Mouse (Mus musculus) heart, embryonic 15.5 days (tissue): ENCODE measurements around the gene Notch4. TPM values are rescaled to one million over a fixed set of nuclear protein-coding genes. Genes with fewer than 3 reads are reported as not detected.

Experiments used
- ATAC-seq: fragments of 200-750 bp; cut with Nextera tagmentation; replicated peaks from 2 replicates; pipeline ENCODE4 v1.8.0; 2017; ENCODE audit warnings: low read depth, moderate TSS enrichment; ENCODE audit not compliant: insufficient number of reproducible peaks, insufficient read depth, low FRiP score
- H3K27ac ChIP-seq: fragments of 300-500 bp; sonication (generic); 2 replicates; pipeline ENCODE4 v1.5.1; 2015; ENCODE audit warnings: mild to moderate bottlenecking, inconsistent platforms
- H3K27me3 ChIP-seq: fragments of 300-500 bp; sonication (generic); 2 replicates; pipeline ENCODE4 v1.6.1; 2015; ENCODE audit warnings: inconsistent platforms
- H3K36me3 ChIP-seq: fragments of 300-500 bp; sonication (generic); 2 replicates; pipeline ENCODE4 v1.6.1; 2015; ENCODE audit warnings: mild to moderate bottlenecking, inconsistent platforms
- H3K4me1 ChIP-seq: fragments of 300-500 bp; sonication (generic); replicated peaks from 2 replicates; pipeline ENCODE4 v1.6.1; 2015; ENCODE audit warnings: inconsistent platforms
- H3K4me2 ChIP-seq: fragments of 300-500 bp; sonication (generic); 2 replicates; pipeline ENCODE4 v1.6.1; 2015; ENCODE audit warnings: inconsistent platforms, mild to moderate bottlenecking, moderate library complexity
- H3K4me3 ChIP-seq: fragments of 300-500 bp; sonication (generic); 2 replicates; pipeline ENCODE4 v1.5.1; 2015; ENCODE audit warnings: mild to moderate bottlenecking, inconsistent platforms
- H3K9ac ChIP-seq: fragments of 300-500 bp; sonication (generic); 2 replicates; pipeline ENCODE4 v1.6.1; 2015; ENCODE audit warnings: mild to moderate bottlenecking, inconsistent platforms
- H3K9me3 ChIP-seq: fragments of 300-500 bp; sonication (generic); replicated peaks from 2 replicates; pipeline ENCODE4 v1.6.1; 2016; ENCODE audit warnings: inconsistent platforms
- WGBS: fragments of 180-500 bp; shearing (Covaris S2); methylation state at CpG from one replicate; pipeline ENCODE4 v1.1.7; 2015; ENCODE audit warnings: mixed read lengths; 5-methylcytosine and 5-hydroxymethylcytosine counted together
- polyA plus RNA-seq: library from polyadenylated mRNA; unstranded; fragments of >200 nt; fragmentation: Nextera tagmentation; extraction: Ambion mirVana; gene quantifications from 2 replicates; pipeline ENCODE4 v1.2.1, GENCODE M21; 2015

Notch4 gene
- polyA plus RNA-seq, 1 experiment from 2014 or later: 5.8 TPM

DNA sequence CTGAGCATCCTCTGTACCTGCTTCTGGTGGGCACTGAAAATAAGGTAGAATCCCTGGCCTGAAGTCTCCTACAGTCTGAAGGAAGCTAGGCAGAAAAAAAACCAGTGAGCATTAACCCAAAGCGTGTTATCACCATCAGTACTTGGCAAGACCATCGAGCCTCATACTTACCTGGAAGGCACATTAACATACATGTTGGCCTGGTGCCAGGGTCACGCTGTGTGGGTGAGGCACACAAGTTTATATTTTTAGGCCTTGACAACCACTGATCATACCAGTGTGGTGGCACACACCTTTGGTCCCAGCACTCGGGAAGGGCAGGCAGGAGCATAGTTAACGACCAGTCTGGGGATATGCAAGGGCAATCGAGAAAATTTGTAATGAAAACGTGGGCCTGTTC, 43.9 kb downstream of the Notch4 start:
- WGBS: 79% methylated on average over 7 of the region's 7 CpGs
- H3K9ac ChIP-seq: no peak overlapping the region
- ATAC-seq: no peak
- no peak overlapping the region for H3K4me3 ChIP-seq
- peaks cover 38% of the 10 kb centered on the region for H3K4me1 ChIP-seq
- H3K27ac ChIP-seq: no peak overlapping the region
- H3K27me3 ChIP-seq: no peaks in the 10 kb centered on the region
- no peak overlapping the region for H3K4me2 ChIP-seq
- no peaks in the 10 kb centered on the region for H3K9me3 ChIP-seq
- peaks cover 26% of the 10 kb centered on the region for H3K36me3 ChIP-seq

DNA sequence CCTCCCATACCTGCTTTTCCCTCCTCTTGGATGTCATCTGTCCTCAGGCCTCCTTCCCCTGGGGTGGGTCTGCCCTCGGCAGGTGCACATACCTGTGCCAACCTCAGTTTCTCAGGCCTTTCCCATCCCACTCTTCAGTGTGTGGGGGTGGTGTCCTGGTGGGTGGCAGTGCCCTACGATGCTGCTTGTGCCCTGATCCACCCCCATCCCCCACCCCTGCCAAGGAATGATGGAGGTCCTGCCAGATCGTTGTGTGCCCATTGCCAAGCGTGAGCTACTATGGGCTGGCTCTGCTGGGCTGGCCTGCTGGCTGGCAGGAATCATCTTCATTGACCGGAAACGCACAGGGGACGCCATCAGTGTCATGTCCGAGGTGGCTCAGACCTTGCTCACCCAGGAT, 47.0 kb downstream of the Notch4 start:
- Histone ChIP-seq H3K9me3 (no peaks in the 10 kb centered on the region), H3K4me3 (no peak overlapping the region), H3K27me3 (no peaks in the 10 kb centered on the region), H3K4me2 (no peak overlapping the region), H3K9ac (no peak overlapping the region), H3K36me3 (peaks cover 38% of the 10 kb centered on the region), H3K4me1 (peaks cover 27% of the 10 kb centered on the region), H3K27ac (no peak overlapping the region)
- 87% methylated on average over 8 of the region's 8 CpGs for WGBS
- ATAC-seq: no peak

DNA sequence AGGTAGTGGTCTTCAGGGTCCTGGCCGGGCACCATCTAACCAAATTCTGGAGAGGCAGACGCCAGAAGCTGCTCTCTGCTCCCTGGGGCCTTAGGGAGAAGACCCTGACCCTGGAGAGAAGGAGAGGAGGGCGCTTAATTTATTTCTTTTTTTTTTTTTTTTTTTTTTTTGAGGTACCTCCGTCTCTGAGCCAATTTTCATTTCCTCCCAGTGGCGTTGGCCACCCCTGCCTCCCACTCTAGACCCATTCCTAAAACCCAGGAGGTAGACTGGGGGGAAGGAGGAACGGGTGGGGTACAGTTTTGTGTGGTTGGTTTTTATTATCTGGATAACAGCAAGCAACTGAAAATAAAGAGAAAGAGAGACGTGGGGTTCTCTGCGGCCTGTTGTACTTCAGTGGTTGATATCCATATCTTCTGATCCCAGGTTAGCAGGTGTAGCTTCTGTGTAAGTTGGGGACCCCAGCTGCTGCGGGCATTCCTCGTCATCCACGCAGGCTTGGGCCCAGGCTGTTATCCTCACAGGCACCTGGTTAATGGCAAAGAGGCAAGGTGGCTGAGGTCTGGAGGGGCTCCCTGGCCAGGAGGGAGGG, 49.1 kb downstream of the Notch4 start:
- H3K36me3 ChIP-seq: peaks cover 48% of the 10 kb centered on the region
- H3K9me3 ChIP-seq: no peaks in the 10 kb centered on the region
- H3K27ac ChIP-seq: no peak overlapping the region
- H3K4me2 ChIP-seq: no peak overlapping the region
- H3K9ac ChIP-seq: no peak overlapping the region
- H3K4me1 ChIP-seq: peaks cover 10% of the 10 kb centered on the region
- H3K27me3 ChIP-seq: no peaks in the 10 kb centered on the region
- 88% methylated on average over 11 of the region's 11 CpGs for WGBS
- H3K4me3 ChIP-seq: no peak overlapping the region
- no peak for ATAC-seq

DNA sequence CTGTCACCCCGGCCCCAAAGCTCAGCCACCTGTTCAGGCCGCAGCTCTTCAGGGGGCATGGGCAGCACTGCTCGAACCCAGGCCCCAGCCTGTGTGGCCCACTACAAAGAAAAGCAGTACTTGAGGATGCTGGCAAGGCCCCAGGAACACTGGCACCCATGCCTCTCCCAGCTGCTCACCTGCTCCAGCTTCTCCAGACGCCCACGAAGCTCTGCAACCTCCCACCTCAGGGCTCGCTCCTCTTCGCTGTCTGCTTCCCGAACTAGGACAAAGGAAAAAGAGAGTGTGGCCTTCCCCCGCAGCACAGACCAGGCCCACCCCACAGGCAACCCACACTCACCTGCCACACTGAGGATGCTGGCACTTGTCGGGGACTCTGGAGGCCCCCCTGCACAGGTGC, 49.8 kb downstream of the Notch4 start:
- no peaks in the 10 kb centered on the region for H3K27me3 ChIP-seq
- H3K27ac ChIP-seq: no peak overlapping the region
- no peak for ATAC-seq
- no peaks in the 10 kb centered on the region for H3K9me3 ChIP-seq
- whole genome bisulfite sequencing: 94% methylated on average over 10 of the region's 10 CpGs
- H3K9ac ChIP-seq: no peak overlapping the region
- peaks cover 48% of the 10 kb centered on the region for H3K36me3 ChIP-seq
- H3K4me2 ChIP-seq: no peak overlapping the region
- H3K4me3 ChIP-seq: no peak overlapping the region
- peaks cover 4% of the 10 kb centered on the region for H3K4me1 ChIP-seq

DNA sequence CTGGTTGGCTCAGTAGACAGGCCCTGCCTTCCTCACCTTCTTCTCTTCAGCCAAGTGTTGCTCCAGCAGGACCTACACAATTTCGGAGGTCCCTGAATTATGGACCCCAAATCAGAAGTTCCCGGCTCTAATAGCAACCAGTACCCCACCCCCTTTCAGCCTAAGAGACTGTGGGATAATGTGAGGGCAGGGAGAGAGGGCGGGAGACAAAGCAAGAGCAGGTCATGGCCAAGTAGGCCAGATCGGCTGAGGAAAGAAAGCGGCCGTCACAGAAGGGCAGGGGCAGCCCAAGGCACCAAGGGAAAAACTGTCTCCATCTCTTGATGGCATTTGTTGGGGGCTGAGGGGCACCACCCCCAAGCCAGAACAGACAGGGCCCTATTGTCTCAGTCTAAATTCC, 51.8 kb downstream of the Notch4 start, which contains the start of gene Egfl8:
Gene Egfl8 (minus strand): TSS at position 101 of the 400 bp plus-strand sequence.
- Histone ChIP-seq H3K4me2 (no peak within 1 kb of the TSS), H3K27me3 (no peaks in the 10 kb centered on the region), H3K9me3 (no peaks in the 10 kb centered on the region), H3K36me3 (peaks cover 48% of the 10 kb centered on the region), H3K4me3 (no peak within 1 kb of the TSS), H3K9ac (peak within 1 kb of the TSS; percentile 12; the same call in 1 of the 2 replicates), H3K27ac (no peak within 1 kb of the TSS), H3K4me1 (0 out of 2 replicates have a peak, but pooled peaks cover 2% of the 10 kb centered on the region)
- no peak for ATAC-seq
- 76% methylated on average over 6 of the region's 6 CpGs for WGBS

DNA sequence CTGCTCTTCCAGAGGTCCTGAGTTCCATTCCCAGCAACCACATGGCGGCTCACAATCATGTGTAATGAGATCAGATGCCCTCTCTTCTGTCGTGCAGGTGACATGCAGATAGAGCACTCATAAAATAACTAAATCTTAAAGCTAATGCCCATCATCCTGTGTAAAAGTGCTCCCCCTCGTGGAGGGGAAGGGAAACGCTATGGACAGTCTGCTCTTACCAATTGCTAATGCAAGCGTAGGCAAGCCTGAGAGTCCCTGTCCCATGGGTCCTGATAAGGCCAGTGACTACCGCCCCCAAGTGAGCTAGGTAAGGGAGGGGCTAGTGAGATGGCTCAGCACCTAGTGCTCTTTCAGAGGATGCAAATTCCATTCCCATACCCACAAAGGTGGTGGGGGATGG, 54.9 kb downstream of the Notch4 start:
- Histone ChIP-seq H3K9me3 (no peaks in the 10 kb centered on the region), H3K4me1 (0 out of 2 replicates have a peak, but pooled peaks cover 2% of the 10 kb centered on the region), H3K9ac (no peak overlapping the region), H3K4me3 (no peak overlapping the region), H3K27ac (no peak overlapping the region), H3K4me2 (no peak overlapping the region), H3K36me3 (peaks cover 42% of the 10 kb centered on the region), H3K27me3 (no peaks in the 10 kb centered on the region)
- no peak for ATAC-seq
- 20% methylated on average over 6 of the region's 6 CpGs for WGBS

DNA sequence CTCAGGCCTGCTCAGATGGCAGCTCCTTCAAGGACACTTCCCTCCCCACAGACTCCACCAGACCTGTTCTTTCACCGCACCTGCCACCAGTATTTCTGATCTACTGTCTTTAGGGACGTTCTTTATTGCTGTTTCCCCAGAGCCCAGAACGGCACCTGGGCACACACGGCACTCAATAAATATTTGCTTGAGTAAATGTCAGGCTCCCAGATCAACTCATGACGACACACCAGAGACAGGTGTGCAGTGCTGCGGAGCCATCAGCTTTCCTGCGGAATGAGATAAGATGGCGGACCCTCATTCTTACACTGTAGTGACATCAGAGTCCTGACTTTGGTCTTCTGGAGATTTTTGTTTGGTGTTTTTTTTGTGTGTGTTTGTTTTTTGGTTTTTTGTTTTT, 56.9 kb downstream of the Notch4 start:
- Histone ChIP-seq H3K4me1 (peaks cover 4% of the 10 kb centered on the region), H3K4me3 (no peak overlapping the region), H3K27ac (no peak overlapping the region), H3K27me3 (no peaks in the 10 kb centered on the region), H3K4me2 (no peak overlapping the region), H3K36me3 (peaks cover 49% of the 10 kb centered on the region), H3K9me3 (no peaks in the 10 kb centered on the region), H3K9ac (no peak overlapping the region)
- 90% methylated on average over 8 of the region's 8 CpGs for WGBS
- no peak for ATAC-seq

DNA sequence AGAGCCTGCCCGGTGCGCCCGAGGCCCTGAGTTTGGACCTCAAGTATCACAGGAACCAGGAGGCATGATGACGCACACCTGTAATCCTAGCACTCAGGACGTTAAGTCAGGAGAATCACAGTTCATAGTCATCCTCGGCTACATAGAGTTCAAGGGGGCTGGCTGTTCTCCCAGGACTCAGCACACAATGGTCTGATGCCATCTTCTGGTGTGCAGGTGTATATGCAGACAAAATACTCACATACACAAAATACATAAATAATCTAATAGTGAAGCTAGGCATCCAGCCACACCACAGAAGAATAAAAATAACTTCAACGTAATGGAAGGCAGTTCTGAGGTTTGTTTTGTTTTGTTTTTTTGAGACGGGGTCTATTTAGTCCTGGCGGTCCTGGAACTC, 59.1 kb downstream of the Notch4 start:
- Histone ChIP-seq H3K4me3 (no peak overlapping the region), H3K27ac (no peak overlapping the region), H3K36me3 (peaks cover 38% of the 10 kb centered on the region), H3K9ac (no peak overlapping the region), H3K4me1 (peaks cover 13% of the 10 kb centered on the region), H3K27me3 (no peaks in the 10 kb centered on the region), H3K9me3 (no peaks in the 10 kb centered on the region), H3K4me2 (no peak overlapping the region)
- 84% methylated on average over 9 of the region's 9 CpGs for WGBS
- ATAC-seq: no peak

DNA sequence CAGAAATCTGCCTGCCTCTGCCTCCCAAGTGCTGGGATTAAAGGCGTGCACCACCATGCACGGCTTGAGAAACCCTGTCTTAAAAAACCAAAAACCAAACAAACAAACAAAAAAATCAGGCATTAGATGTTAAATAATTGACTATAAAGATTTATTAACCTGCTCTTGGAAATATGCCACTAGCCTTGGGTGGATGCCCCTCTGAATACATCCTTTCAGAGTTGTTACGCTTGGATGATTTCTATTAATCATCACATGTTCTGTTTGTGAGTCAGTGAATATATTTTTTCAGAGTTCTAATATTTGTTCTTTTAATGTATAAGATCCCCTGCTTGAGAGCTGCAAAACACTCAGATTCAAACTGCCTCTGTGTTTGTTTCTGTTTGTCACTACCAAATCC, 60.9 kb downstream of the Notch4 start:
- 86% methylated on average over 3 of the region's 3 CpGs for WGBS
- H3K36me3 ChIP-seq: peaks cover 35% of the 10 kb centered on the region
- no peak for ATAC-seq
- H3K4me1 ChIP-seq: peaks cover 31% of the 10 kb centered on the region
- H3K4me3 ChIP-seq: no peak overlapping the region
- no peaks in the 10 kb centered on the region for H3K9me3 ChIP-seq
- H3K9ac ChIP-seq: no peak overlapping the region
- H3K27me3 ChIP-seq: peaks cover 11% of the 10 kb centered on the region
- no peak overlapping the region for H3K4me2 ChIP-seq
- no peak overlapping the region for H3K27ac ChIP-seq

DNA sequence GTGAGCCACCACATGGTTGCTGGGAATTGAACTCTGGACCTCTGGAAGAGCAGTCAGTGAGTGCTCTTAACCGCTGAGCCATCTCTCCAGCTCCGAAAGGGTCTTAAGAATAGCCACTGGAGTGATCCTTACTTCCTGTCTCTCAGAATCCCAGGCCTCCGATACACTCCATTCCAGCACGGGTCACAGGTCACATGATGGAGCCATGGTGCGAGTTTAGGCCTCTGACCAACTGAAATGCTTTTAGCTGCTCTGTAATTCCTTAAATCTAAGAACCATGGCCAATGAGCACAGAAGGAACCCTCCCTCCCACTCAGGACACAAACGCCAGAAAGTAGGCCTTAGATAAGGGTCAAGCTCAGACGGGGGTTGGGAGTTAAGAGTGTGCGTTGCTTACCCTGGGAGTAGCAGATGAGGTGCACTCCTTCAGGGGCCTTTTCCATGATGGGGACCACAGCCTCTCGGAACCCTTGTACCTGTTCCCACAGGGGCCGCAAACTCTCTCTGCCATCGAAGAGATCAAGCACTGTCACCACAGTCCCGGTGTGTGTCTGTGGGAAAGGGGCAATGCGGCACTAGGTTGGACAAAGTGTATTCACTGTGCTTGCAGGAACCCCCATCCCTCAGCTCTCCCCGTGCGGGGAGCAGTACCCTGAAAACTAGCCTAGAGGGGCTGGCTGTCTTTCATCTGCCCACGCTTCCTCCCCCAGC, 62.1 kb downstream of the Notch4 start:
- 50% methylated on average over 16 of the region's 16 CpGs for WGBS
- H3K27ac ChIP-seq: peak overlapping the region; percentile 94
- peaks cover 40% of the 10 kb centered on the region for H3K4me1 ChIP-seq
- peaks cover 33% of the 10 kb centered on the region for H3K36me3 ChIP-seq
- H3K9me3 ChIP-seq: no peaks in the 10 kb centered on the region
- peak overlapping the region; percentile 80 for H3K9ac ChIP-seq
- peak overlapping the region; percentile 85 for H3K4me3 ChIP-seq
- peaks cover 24% of the 10 kb centered on the region for H3K27me3 ChIP-seq
- peak overlapping the region; percentile 97 for H3K4me2 ChIP-seq
- ATAC-seq: no peak

DNA sequence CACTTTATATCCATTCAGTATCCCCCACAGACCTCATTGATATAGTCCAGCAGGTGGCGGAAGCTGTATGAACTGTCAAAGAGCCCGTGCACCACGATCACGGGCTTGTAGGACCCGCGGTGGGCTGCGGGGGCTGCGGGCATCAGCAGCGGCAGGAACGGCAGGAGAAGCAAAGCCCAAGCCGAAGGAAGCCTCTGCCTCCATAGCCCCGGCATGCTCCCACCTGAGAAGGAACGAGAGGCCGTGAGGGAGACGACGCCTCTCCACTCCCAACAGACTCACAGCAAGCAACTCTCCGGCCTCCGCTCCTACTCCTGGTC, 62.7 kb downstream of the Notch4 start:
- Histone ChIP-seq H3K9ac (peak overlapping the region; percentile 80), H3K27me3 (peaks cover 29% of the 10 kb centered on the region), H3K4me2 (peak overlapping the region; percentile 97), H3K9me3 (no peaks in the 10 kb centered on the region), H3K27ac (peak overlapping the region; percentile 94), H3K36me3 (peaks cover 29% of the 10 kb centered on the region), H3K4me1 (peaks cover 45% of the 10 kb centered on the region), H3K4me3 (peak overlapping the region; percentile 85)
- peak; percentile 36; the same call in 1 of the 2 replicates for ATAC-seq
- WGBS: 0% methylated on average over 18 of the region's 18 CpGs
